Mouse (Mus musculus) neural tube, embryonic 12.5 days (tissue): ENCODE measurements at regions not wholly inside any gene's neighbourhood (a gene's known extent, or its start where the extent isn't known, plus 50 kb on each side); places are given as distances from the start of the nearest gene placed in this dataset.

Experiments used
- ATAC-seq: fragments of 200-750 bp; cut with Nextera tagmentation; 2 replicates; pipeline ENCODE4 v1.8.0; 2017; ENCODE audit warnings: low read depth, mild to moderate bottlenecking, moderate TSS enrichment, moderate library complexity; ENCODE audit not compliant: low FRiP score
- H3K27ac ChIP-seq: fragments of 300-500 bp; sonication (generic); 2 replicates; pipeline ENCODE4 v1.5.1; 2016
- H3K27me3 ChIP-seq: fragments of 300-500 bp; sonication (generic); replicated peaks from 2 replicates; pipeline ENCODE4 v1.6.1; 2016; ENCODE audit warnings: mild to moderate bottlenecking
- H3K36me3 ChIP-seq: fragments of 300-500 bp; sonication (generic); 2 replicates; pipeline ENCODE4 v1.6.1; 2016; ENCODE audit warnings: mild to moderate bottlenecking
- H3K4me1 ChIP-seq: fragments of 300-500 bp; sonication (generic); 2 replicates; pipeline ENCODE4 v1.6.1; 2016
- H3K4me2 ChIP-seq: fragments of 300-500 bp; sonication (generic); replicated peaks from 2 replicates; pipeline ENCODE4 v1.6.1; 2016; ENCODE audit warnings: mild to moderate bottlenecking
- H3K4me3 ChIP-seq: fragments of 300-500 bp; sonication (generic); 2 replicates; pipeline ENCODE4 v1.5.1; 2016
- H3K9ac ChIP-seq: fragments of 300-500 bp; sonication (generic); 2 replicates; pipeline ENCODE4 v1.6.1; 2016; ENCODE audit warnings: mild to moderate bottlenecking
- H3K9me3 ChIP-seq: fragments of 300-500 bp; sonication (generic); 2 replicates; pipeline ENCODE4 v1.6.1; 2016; ENCODE audit warnings: mild to moderate bottlenecking
- WGBS: fragments of 180-500 bp; shearing (Covaris S2); methylation state at CpG from one replicate; pipeline ENCODE4 v1.1.7; 2016; 5-methylcytosine and 5-hydroxymethylcytosine counted together

DNA sequence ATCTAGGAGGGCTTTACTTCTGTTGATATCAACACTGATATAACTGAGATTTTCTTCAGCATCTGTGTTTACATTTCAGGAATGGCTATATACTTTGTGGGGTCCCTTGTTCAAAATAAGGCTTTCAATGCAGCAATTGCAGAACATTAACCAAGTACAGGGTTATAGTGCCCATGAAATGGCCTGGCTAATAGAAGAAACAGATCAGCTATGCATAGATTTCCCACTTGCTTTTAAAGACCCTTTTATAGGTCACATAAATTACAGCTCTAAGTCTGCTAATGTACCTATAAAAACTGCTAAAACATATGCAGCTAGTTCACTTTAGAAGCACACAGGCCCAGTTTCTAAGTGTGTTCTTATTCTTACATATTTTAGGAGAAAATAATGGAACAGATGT is 472.1 kb downstream of the Nup35 start:
- H3K27me3 ChIP-seq = no peaks in the 10 kb centered on the region
- H3K9ac ChIP-seq = no peak overlapping the region
- H3K27ac ChIP-seq = no peak overlapping the region
- no peaks in the 10 kb centered on the region for H3K36me3 ChIP-seq
- no peak for ATAC-seq
- H3K4me2 ChIP-seq = no peak overlapping the region
- no peaks in the 10 kb centered on the region for H3K9me3 ChIP-seq
- no peaks in the 10 kb centered on the region for H3K4me1 ChIP-seq
- H3K4me3 ChIP-seq = no peak overlapping the region

DNA sequence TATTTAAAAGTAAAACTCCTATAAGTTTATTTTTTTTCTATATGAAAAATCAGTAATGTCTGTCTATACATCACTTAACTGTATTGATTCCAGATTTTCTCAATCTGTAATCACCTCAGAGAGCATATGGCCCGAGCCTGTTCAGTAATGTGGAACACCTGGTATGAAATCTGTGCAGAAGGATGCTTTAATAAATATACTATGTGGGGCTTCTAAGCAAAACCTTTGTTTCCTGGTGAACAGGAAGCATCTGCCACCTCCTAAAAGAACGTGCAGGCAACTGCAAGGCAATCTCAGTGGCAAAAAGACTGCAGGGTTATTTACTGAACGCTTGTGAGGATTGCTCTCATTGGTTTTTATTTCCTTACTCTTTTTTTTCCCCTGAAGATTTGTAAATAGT is 488.8 kb downstream of the Nup35 start:
- 61% methylated on average over 3 of the region's 3 CpGs for WGBS

DNA sequence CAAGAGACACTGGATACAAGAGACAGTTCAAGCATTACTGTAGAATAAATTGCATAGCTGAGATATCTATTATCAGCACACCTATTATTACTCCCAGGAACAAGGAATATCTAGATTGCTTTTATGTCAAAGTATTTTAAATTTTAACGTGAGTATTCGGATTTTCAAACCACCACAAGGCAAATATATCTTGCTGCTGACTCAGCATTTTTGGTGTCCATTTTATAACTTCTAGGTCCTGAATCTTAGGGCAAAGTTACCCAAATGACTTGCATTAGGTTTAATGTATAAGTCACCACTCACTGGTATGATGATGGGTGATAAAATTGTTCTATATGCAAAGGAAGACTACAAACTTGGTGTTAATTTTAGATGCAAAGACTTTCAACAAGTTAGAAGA is 501.7 kb downstream of the Nup35 start:
- no peak overlapping the region for H3K27ac ChIP-seq
- H3K27me3 ChIP-seq = no peaks in the 10 kb centered on the region
- H3K4me1 ChIP-seq = no peaks in the 10 kb centered on the region
- no peaks in the 10 kb centered on the region for H3K36me3 ChIP-seq
- WGBS = 93% methylated on average over 2 of the region's 2 CpGs
- ATAC-seq = no peak
- H3K9me3 ChIP-seq = no peaks in the 10 kb centered on the region
- no peak overlapping the region for H3K4me3 ChIP-seq
- no peak overlapping the region for H3K9ac ChIP-seq
- H3K4me2 ChIP-seq = no peak overlapping the region

More for the DNA sequence above, 488.8 kb downstream of the Nup35 start:
- H3K9ac ChIP-seq = no peak overlapping the region
- no peaks in the 10 kb centered on the region for H3K9me3 ChIP-seq
- no peaks in the 10 kb centered on the region for H3K4me1 ChIP-seq
- no peak overlapping the region for H3K4me2 ChIP-seq
- H3K4me3 ChIP-seq = no peak overlapping the region
- H3K27me3 ChIP-seq = no peaks in the 10 kb centered on the region
- no peaks in the 10 kb centered on the region for H3K36me3 ChIP-seq
- ATAC-seq = no peak
- no peak overlapping the region for H3K27ac ChIP-seq

DNA sequence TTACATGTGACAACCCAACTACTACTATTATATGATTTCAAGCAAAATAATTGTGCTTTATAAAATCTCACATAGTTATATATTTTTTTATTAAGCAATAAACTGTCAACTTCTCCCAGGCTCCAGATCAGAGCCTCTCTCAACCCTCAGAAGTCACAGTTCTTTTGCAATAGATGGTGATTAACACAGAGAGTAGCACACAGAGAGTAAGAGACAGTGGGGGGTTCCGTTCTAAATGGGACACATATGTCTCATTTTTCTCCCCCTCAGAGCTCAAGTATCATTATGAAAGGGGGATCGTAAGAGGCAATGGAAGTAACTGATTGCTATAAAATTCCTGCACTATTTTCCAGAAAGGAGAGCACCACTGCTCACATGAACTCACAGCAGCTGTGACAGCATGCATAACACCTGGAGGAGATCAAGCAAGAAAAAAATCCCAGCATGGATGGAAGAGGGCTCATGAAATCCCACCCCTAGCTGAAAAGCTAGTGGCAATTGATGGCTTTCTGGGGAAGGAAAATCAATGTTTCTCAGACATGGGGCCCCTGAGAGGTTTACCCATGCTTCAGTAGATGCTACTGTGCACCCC is 503.5 kb downstream of the Nup35 start:
- Histone ChIP-seq H3K4me3 (no peak overlapping the region), H3K9me3 (no peaks in the 10 kb centered on the region), H3K27ac (no peak overlapping the region), H3K4me1 (no peaks in the 10 kb centered on the region), H3K36me3 (no peaks in the 10 kb centered on the region), H3K4me2 (no peak overlapping the region), H3K27me3 (no peaks in the 10 kb centered on the region), H3K9ac (no peak overlapping the region)
- WGBS = 60% methylated on average over 2 of the region's 2 CpGs
- no peak for ATAC-seq

DNA sequence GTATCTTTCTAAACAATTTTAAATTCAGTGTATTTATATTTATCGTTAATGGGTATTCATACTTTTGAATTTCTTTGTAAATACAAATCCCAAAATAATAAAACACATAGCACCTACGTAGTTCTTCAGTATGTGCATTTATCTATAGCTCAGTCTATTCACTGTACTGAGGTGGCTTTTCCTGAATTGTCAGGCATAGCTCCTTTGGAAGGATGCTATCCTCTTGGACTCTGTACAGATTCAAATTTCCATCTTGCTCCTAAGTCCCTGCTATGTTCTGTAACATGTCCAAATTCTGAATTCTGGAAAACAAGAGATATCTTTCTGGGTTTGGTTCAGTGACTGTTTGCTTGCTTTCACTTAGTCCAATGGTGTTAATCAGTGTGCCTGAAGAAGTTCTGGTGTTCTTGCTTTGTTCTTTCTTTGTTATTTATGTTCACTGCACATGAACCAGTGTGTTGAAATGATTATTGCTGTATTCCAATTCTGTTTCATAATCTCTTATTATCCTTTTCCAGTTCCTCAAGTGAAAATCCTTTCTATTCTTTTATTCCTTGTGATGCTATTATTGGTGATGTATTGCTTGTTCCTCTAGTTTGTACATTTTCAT is 519.5 kb downstream of the Nup35 start:
- ATAC-seq = no peak
- H3K27me3 ChIP-seq = no peaks in the 10 kb centered on the region
- no peak overlapping the region for H3K9ac ChIP-seq
- no peak overlapping the region for H3K27ac ChIP-seq
- 92% methylated on average over 2 of the region's 2 CpGs for WGBS
- H3K36me3 ChIP-seq = no peaks in the 10 kb centered on the region
- no peaks in the 10 kb centered on the region for H3K4me1 ChIP-seq
- no peak overlapping the region for H3K4me3 ChIP-seq
- no peak overlapping the region for H3K4me2 ChIP-seq
- no peaks in the 10 kb centered on the region for H3K9me3 ChIP-seq

DNA sequence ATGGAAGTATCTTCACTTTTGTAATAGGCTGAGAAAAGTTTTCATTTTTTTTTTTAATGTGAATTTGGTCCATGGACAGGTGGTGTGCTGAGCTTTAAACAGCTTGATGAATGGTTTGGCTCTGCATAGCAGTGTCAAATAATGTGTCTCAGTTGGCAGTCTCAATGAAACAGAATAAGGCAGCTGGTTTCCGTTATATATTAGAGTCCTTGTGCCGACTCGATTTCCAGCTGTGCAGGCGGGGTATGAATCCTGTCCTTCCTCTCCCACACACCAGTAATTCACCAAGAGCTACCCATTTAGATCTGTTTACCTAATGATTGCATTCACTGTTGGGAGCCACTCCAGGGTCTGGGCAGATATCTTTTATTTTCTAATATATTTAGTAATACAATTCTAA is 526.6 kb downstream of the Nup35 start:
- WGBS = 39% methylated on average over 4 of the region's 4 CpGs
- Histone ChIP-seq H3K27me3 (no peaks in the 10 kb centered on the region), H3K4me2 (no peak overlapping the region), H3K9me3 (no peaks in the 10 kb centered on the region), H3K4me3 (no peak overlapping the region), H3K36me3 (no peaks in the 10 kb centered on the region), H3K9ac (no peak overlapping the region), H3K4me1 (no peaks in the 10 kb centered on the region), H3K27ac (no peak overlapping the region)
- peak; percentile 33; the same call in 1 of the 2 replicates for ATAC-seq

DNA sequence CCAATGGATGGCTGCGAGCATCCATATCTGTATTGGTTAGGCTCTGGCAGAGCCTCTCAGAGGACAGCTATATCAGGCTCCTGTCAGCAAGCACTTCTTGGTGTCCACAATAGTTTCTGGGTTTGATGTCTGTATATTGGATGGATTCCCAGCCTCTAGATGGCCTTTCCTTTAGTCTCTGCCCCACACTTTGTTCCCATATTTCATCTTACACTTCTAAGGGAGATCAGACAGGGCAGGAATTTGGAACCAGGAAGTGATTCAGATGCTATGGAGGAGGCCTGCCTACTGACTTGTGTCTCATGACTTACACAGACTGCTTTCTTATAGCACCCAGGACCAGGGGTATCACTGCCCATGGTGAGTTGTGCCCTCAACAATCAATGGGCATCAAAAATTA is 529.4 kb downstream of the Nup35 start:
- no peaks in the 10 kb centered on the region for H3K36me3 ChIP-seq
- H3K27ac ChIP-seq = no peak overlapping the region
- no peak overlapping the region for H3K9ac ChIP-seq
- H3K4me2 ChIP-seq = no peak overlapping the region
- ATAC-seq = no peak
- H3K9me3 ChIP-seq = no peaks in the 10 kb centered on the region
- no peak overlapping the region for H3K4me3 ChIP-seq
- H3K4me1 ChIP-seq = no peaks in the 10 kb centered on the region
- no peaks in the 10 kb centered on the region for H3K27me3 ChIP-seq
- WGBS = 76% methylated on average over 1 of the region's 1 CpGs

DNA sequence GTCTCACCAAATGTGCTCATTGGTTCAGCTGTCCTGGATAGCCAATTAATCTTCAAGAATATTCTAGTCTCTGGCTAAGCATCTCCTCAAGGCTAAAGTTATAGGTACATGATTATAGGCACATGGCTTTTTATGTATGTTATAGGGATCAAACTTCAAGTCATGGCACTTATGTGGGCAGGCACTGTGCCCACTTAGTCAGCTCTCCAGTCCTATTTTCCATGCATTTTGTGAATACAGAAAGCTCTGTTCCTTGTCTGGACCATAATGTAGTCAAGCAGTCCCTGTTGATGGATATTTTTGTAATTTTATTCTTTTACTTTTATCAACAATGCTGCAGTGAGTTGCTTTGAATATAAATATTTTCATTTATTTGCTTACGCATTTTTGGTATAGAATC is 531.1 kb downstream of the Nup35 start:
- Histone ChIP-seq H3K4me1 (no peaks in the 10 kb centered on the region), H3K36me3 (no peaks in the 10 kb centered on the region), H3K27me3 (no peaks in the 10 kb centered on the region), H3K9ac (no peak overlapping the region), H3K4me3 (no peak overlapping the region), H3K27ac (no peak overlapping the region), H3K9me3 (no peaks in the 10 kb centered on the region), H3K4me2 (no peak overlapping the region)
- 89% methylated on average over 1 of the region's 1 CpGs for WGBS
- no peak for ATAC-seq

DNA sequence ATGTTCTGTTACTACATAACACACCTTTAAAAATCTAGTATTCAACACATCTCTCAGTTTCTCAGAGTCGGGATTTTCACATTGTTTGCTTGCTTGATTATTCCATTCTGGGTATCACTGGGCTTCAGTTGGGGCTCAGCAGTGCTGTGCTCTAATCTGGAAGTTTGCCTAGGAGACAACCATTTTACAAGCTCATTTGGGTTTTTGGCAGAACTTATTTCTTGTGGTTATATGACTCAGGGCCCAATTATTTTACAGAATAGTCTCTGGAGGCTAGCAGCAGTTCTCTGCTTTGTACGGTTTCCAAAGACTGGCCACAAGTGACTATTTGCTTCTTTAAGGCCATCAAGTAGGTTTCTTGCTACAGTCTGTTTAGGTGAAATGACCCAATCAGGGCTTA is 565.4 kb downstream of the Nup35 start:
- WGBS = 92% methylated on average over 2 of the region's 2 CpGs
- Histone ChIP-seq H3K27me3 (no peaks in the 10 kb centered on the region), H3K4me3 (no peak overlapping the region), H3K27ac (no peak overlapping the region), H3K36me3 (no peaks in the 10 kb centered on the region), H3K4me2 (no peak overlapping the region), H3K9me3 (no peaks in the 10 kb centered on the region), H3K9ac (no peak overlapping the region), H3K4me1 (no peaks in the 10 kb centered on the region)
- ATAC-seq = no peak

DNA sequence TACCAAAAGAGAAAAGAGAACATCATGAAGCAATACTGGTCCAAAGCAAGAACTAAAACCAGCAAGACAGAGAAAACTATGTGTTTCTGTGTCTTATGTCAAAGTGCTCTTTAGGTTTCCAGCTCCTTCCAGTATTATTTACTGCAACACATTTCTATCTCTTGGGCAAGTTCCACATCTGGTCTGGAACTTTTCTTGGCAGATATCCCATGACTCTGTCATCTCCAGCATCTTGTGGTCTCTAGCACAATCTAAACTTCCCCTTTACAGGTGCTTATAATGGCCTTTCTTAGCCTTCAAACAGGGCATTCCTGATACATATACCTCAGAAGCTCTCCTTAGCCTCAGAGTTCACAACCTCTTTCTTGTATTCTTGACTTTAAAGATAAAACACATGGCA is 568.9 kb downstream of the Nup35 start:
- ATAC-seq = no peak
- Histone ChIP-seq H3K36me3 (no peaks in the 10 kb centered on the region), H3K27ac (no peak overlapping the region), H3K4me3 (no peak overlapping the region), H3K9me3 (no peaks in the 10 kb centered on the region), H3K4me2 (no peak overlapping the region), H3K27me3 (no peaks in the 10 kb centered on the region), H3K9ac (no peak overlapping the region), H3K4me1 (no peaks in the 10 kb centered on the region)

DNA sequence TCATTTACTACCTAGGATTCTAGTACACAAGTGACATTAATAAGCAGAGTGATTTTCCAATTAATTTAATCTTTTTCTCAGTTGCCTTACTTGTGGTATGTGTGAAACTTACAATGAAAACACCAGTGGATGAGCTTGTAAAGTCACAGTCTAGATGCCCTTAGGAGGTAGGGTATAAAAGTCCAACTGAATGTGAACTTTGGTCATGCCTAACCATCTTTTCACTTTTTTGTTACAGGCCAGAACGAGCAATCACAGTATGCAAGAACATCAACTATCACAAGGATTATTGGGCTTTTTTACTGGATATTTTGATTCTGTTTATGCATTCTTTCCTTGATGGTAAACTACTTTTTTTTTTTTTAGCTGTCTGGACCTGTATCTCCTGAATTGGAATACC is 573.8 kb downstream of the Nup35 start:
- H3K4me1 ChIP-seq = no peaks in the 10 kb centered on the region

DNA sequence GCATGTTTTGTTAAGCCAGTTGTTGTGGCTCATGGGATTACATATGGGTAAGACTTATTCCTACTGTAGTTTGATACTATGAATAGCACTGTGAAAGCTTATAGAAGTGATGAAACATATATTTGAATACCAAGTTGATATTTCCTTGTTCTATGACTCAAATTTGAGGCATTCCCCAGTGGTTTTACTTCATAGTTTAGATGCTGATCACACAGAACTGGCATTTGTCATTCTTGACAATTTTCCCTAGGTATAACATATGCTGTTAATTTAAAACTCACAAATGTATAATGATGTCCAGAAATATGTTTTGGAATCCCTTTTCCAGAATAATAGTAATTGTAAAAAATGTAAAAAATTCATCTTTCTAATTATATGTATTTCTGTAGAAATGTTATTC is 583.5 kb downstream of the Nup35 start:
- no peak overlapping the region for H3K4me3 ChIP-seq
- ATAC-seq = no peak
- H3K36me3 ChIP-seq = no peaks in the 10 kb centered on the region
- no peak overlapping the region for H3K9ac ChIP-seq
- H3K4me2 ChIP-seq = no peak overlapping the region
- no peaks in the 10 kb centered on the region for H3K27me3 ChIP-seq
- no peak overlapping the region for H3K27ac ChIP-seq
- no peaks in the 10 kb centered on the region for H3K9me3 ChIP-seq
- no peaks in the 10 kb centered on the region for H3K4me1 ChIP-seq

More for the DNA sequence above, 573.8 kb downstream of the Nup35 start:
- Histone ChIP-seq H3K27me3 (no peaks in the 10 kb centered on the region), H3K4me3 (no peak overlapping the region), H3K9me3 (no peaks in the 10 kb centered on the region), H3K27ac (no peak overlapping the region), H3K36me3 (no peaks in the 10 kb centered on the region), H3K9ac (no peak overlapping the region), H3K4me2 (no peak overlapping the region)
- no peak for ATAC-seq
- WGBS = 79% methylated on average over 1 of the region's 1 CpGs
